Mouse (Mus musculus) layer of hippocampus, postnatal 14 days (tissue): Measurements from ENCODE around the gene Fig4. TPM values are rescaled to one million over a fixed set of nuclear protein-coding genes. Genes with fewer than 3 reads are reported as not detected.

ENCODE experiments used
- DNase-seq, 2 experiments: peaks; one replicate each; pipeline ENCODE4 v3.0.0; 2021 to 2022; ENCODE audit warnings: low spot score in 2 of 2, mixed read lengths in 1 of 2
- total RNA-seq, 2 experiments: library from RNA; stranded (reverse); gene quantifications; 2 replicates each; pipeline ENCODE4 v1.2.3; 2021

Fig4 gene
- total RNA-seq, 2 experiments from 2014 or later: 37.0 to 40.2 TPM

DNA sequence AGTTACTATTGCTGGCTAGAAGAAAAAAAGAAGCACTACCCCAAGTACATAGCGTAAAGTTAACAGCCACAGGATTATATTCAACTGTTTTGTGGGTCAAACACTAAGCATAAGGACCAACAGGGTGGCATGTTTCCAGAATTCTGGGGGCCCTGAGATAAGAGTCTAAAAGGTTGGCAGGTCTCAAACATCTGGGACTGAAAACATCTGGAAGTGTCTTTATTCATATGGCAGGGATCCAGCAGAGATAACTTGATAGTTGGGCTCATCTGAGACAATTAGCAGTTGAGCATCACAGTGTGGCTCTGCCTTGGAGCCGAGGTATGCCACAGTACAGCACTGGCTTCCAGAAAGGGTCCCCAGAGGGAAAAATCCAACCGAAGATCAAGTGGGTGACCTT is 153.8 kb downstream of the Fig4 start:
- DNase-seq: no peak

GRCm38 (mm10) chr10:41146141-41146540 is 156.9 kb downstream of the Fig4 start:
- DNase-seq: peak in 1 of 2 experiments; percentile 11

Other genes starting within 250 kb of the Fig4 start
- gene Gpr6, start 231.0 kb downstream of the Fig4 start, total RNA-seq: 1 to 10 TPM; 2.4 to 3.3 TPM
- under 1 TPM; 0.45 to 0.67 TPM for gene Ak9, start 720 bp upstream of the Fig4 start, total RNA-seq
- 10 to 100 TPM; 16.0 to 16.1 TPM for gene Zbtb24, start 147.1 kb upstream of the Fig4 start, total RNA-seq
- 10 to 100 TPM; 24.5 to 31.3 TPM for gene Mical1, start 173.1 kb upstream of the Fig4 start, total RNA-seq
- 10 to 100 TPM; 21.1 to 23.3 TPM for gene Smpd2, start 187.1 kb upstream of the Fig4 start, total RNA-seq
- 1 to 10 TPM; 7.3 to 7.4 TPM for gene Ppil6, start 187.2 kb upstream of the Fig4 start, total RNA-seq
- gene Cd164, start 216.2 kb upstream of the Fig4 start, total RNA-seq: 10 to 100 TPM; 55.3 to 60.9 TPM